Mouse (Mus musculus): ENCODE data around the gene Snd1. TPM values are rescaled to one million over a fixed set of nuclear protein-coding genes. Genes with fewer than 3 reads are reported as not detected.

Snd1 gene
- total and polyA plus RNA-seq, 3 experiments, result 83.7 to 377 (median 210) TPM

GRCm38 (mm10) chr6:28516618-28517017 is 41.7 kb downstream of the Snd1 start:
- in situ Hi-C loops (cut with MboI; ENCODE audit: low pct_ligation_motif_present, low pct_unique_long_range_greater_than_20kb, low sequenced_read_pairs) (no loop called here), dilution Hi-C loops (cut with MboI; ENCODE audit: extremely low pct_ligation_motif_present, extremely low pct_unique_long_range_greater_than_20kb, low sequenced_read_pairs) (no loop called here)
- no peak for DNase-seq (ENCODE audit: extremely low read depth)
- Histone ChIP-seq H3K4me3 (replicated peaks in 1 of 3; ENCODE audit: low read depth in 2 of 3, low read length in 2 of 3, poor library complexity in 1 of 3) (no peak overlapping the region), H3K27ac (ENCODE audit: insufficient read depth, low read depth) (no peak overlapping the region), H3K4me1 (ENCODE audit: control insufficient read depth in 1 of 2, insufficient read depth in 2 of 2) (peaks cover 3 to 6% of the 10 kb centered on the region in 2 experiments; a peak in 1 of 4 replicates), H3K4me2 (ENCODE audit: insufficient read depth, low read depth, poor library complexity, severe bottlenecking) (no peak overlapping the region), H3K9ac (ENCODE audit: insufficient read depth, low read depth) (no peak overlapping the region), H3K27me3 (replicated peaks) (no peaks in the 10 kb centered on the region), H3K36me3 (replicated peaks in 1 of 2; ENCODE audit: control insufficient read depth in 1 of 2, insufficient read depth in 1 of 2, low read length in 1 of 2) (peaks cover 57 to 97% of the 10 kb centered on the region in 2 experiments), H3K9me3 (replicated peaks; ENCODE audit: low read length) (no peaks in the 10 kb centered on the region), H3K79me2 (replicated peaks; ENCODE audit: control insufficient read depth, extremely low read depth, insufficient read depth, poor library complexity, severe bottlenecking) (peaks cover 40% of the 10 kb centered on the region)
- no peak for TF ChIP-seq IRF4 (IDR thresholded peaks at IDR 0.05; ENCODE audit: low read depth, low read length)
- no peak for TF ChIP-seq E2F4 (IDR thresholded peaks at IDR 0.05; ENCODE audit: insufficient replicate concordance, low read depth, low read length)
- no peak for TF ChIP-seq MYC (IDR thresholded peaks at IDR 0.05; ENCODE audit: low read depth, low read length)
- TF ChIP-seq EP300 (IDR thresholded peaks at IDR 0.05; ENCODE audit: low read length), result no peak
- no peak for TF ChIP-seq ZKSCAN1 (IDR thresholded peaks at IDR 0.05; ENCODE audit: borderline replicate concordance, low read depth, low read length)
- TF ChIP-seq ZC3H11A (IDR thresholded peaks at IDR 0.05; ENCODE audit: low read depth, low read length), result no peak
- TF ChIP-seq KAT2A (IDR thresholded peaks at IDR 0.05; ENCODE audit: insufficient replicate concordance, low read length), result no peak
- TF ChIP-seq MXI1 (IDR thresholded peaks at IDR 0.05; ENCODE audit: low read depth, low read length), result no peak
- TF ChIP-seq RAD21 (IDR thresholded peaks at IDR 0.05; ENCODE audit: low read depth, low read length), result no peak
- no peak for TF ChIP-seq PAX5 (IDR thresholded peaks at IDR 0.05; ENCODE audit: low read length)
- no peak for TF ChIP-seq MAFK (IDR thresholded peaks at IDR 0.05; ENCODE audit: insufficient replicate concordance, low read length)

- Histone ChIP-seq H3K36me3 (replicated peaks in 1 of 2; ENCODE audit: control insufficient read depth in 1 of 2, insufficient read depth in 1 of 2, low read length in 1 of 2) (peaks cover 55 to 97% of the 10 kb centered on the region in 2 experiments), H3K4me2 (ENCODE audit: insufficient read depth, low read depth, poor library complexity, severe bottlenecking) (no peak overlapping the region), H3K4me1 (ENCODE audit: control insufficient read depth in 1 of 2, insufficient read depth in 2 of 2) (peaks cover 3 to 6% of the 10 kb centered on the region in 2 experiments; a peak in 1 of 4 replicates), H3K27me3 (replicated peaks) (no peaks in the 10 kb centered on the region), H3K27ac (ENCODE audit: insufficient read depth, low read depth) (no peak overlapping the region), H3K9me3 (replicated peaks; ENCODE audit: low read length) (no peaks in the 10 kb centered on the region), H3K9ac (ENCODE audit: insufficient read depth, low read depth) (no peak overlapping the region), H3K79me2 (replicated peaks; ENCODE audit: control insufficient read depth, extremely low read depth, insufficient read depth, poor library complexity, severe bottlenecking) (peaks cover 38% of the 10 kb centered on the region), H3K4me3 (replicated peaks in 1 of 3; ENCODE audit: low read depth in 2 of 3, low read length in 2 of 3, poor library complexity in 1 of 3) (no peak overlapping the region)
- dilution Hi-C loops (cut with MboI; ENCODE audit: extremely low pct_ligation_motif_present, extremely low pct_unique_long_range_greater_than_20kb, low sequenced_read_pairs), result no loop called here
- TF ChIP-seq MAFK (IDR thresholded peaks at IDR 0.05; ENCODE audit: insufficient replicate concordance, low read length), result no peak
- no peak for DNase-seq (ENCODE audit: extremely low read depth)
- in situ Hi-C loops (cut with MboI; ENCODE audit: low pct_ligation_motif_present, low pct_unique_long_range_greater_than_20kb, low sequenced_read_pairs), result no loop called here
These were observed 42.1 kb downstream of the Snd1 start for GRCm38 (mm10) chr6:28517050-28517449.

GRCm38 (mm10) chr6:28519426-28519825 is 44.5 kb downstream of the Snd1 start:
- dilution Hi-C loops (cut with MboI; ENCODE audit: extremely low pct_ligation_motif_present, extremely low pct_unique_long_range_greater_than_20kb, low sequenced_read_pairs) (no loop called here), in situ Hi-C loops (cut with MboI; ENCODE audit: low pct_ligation_motif_present, low pct_unique_long_range_greater_than_20kb, low sequenced_read_pairs) (no loop called here)
- TF ChIP-seq SMC3 (IDR thresholded peaks at IDR 0.05; ENCODE audit: low read depth, low read length) (no peak), MXI1 (IDR thresholded peaks at IDR 0.05; ENCODE audit: low read depth, low read length) (no peak), ZMIZ1 (IDR thresholded peaks at IDR 0.05; ENCODE audit: low read depth, low read length) (no peak), GABPA (IDR thresholded peaks at IDR 0.05; ENCODE audit: insufficient replicate concordance, low read depth, low read length) (no peak), ETS1 (conservative IDR thresholded peaks at IDR 0.05; ENCODE audit: low read depth, low read length) (no peak), USF2 (conservative IDR thresholded peaks at IDR 0.05; ENCODE audit: low read depth, low read length) (no peak), MYC (IDR thresholded peaks at IDR 0.05; ENCODE audit: low read depth, low read length) (no peak), POLR2AphosphoS2 (IDR thresholded peaks at IDR 0.05; ENCODE audit: low read depth, low read length) (no peak), MEF2A (IDR thresholded peaks at IDR 0.05; ENCODE audit: borderline replicate concordance, low read depth, low read length) (no peak), NRF1 (IDR thresholded peaks at IDR 0.05; ENCODE audit: low read depth, low read length) (no peak), USF1 (IDR thresholded peaks at IDR 0.05; ENCODE audit: low read depth, low read length) (no peak), KAT2A (IDR thresholded peaks at IDR 0.05; ENCODE audit: insufficient replicate concordance, low read length) (no peak), HCFC1 (IDR thresholded peaks at IDR 0.05; ENCODE audit: low read depth, low read length) (no peak), ZNF384 (IDR thresholded peaks at IDR 0.05; ENCODE audit: low read depth, low read length) (no peak), BHLHE40 (IDR thresholded peaks at IDR 0.05; ENCODE audit: low read depth, low read length) (no peak), MAX (IDR thresholded peaks at IDR 0.05; ENCODE audit: low read length) (no peak), CHD1 (IDR thresholded peaks at IDR 0.05; ENCODE audit: low read depth, low read length) (no peak), SIN3A (IDR thresholded peaks at IDR 0.05; ENCODE audit: low read length) (no peak)
- Histone ChIP-seq H3K9ac (ENCODE audit: insufficient read depth, low read depth) (no peak overlapping the region), H3K36me3 (replicated peaks in 1 of 2; ENCODE audit: control insufficient read depth in 1 of 2, insufficient read depth in 1 of 2, low read length in 1 of 2) (peaks cover 54 to 97% of the 10 kb centered on the region in 2 experiments), H3K4me3 (replicated peaks in 1 of 3; ENCODE audit: low read depth in 2 of 3, low read length in 2 of 3, poor library complexity in 1 of 3) (no peak overlapping the region), H3K9me3 (replicated peaks; ENCODE audit: low read length) (no peaks in the 10 kb centered on the region), H3K27me3 (replicated peaks) (no peaks in the 10 kb centered on the region), H3K27ac (ENCODE audit: insufficient read depth, low read depth) (no peak overlapping the region), H3K79me2 (replicated peaks; ENCODE audit: control insufficient read depth, extremely low read depth, insufficient read depth, poor library complexity, severe bottlenecking) (peaks cover 31% of the 10 kb centered on the region), H3K4me1 (ENCODE audit: control insufficient read depth in 1 of 2, insufficient read depth in 2 of 2) (peaks cover 0 to 6% of the 10 kb centered on the region in 2 experiments; a peak in 1 of 4 replicates), H3K4me2 (ENCODE audit: insufficient read depth, low read depth, poor library complexity, severe bottlenecking) (no peak overlapping the region)
- no peak for DNase-seq (ENCODE audit: extremely low read depth)
